Mouse (Mus musculus) E14TG2a.4 (cell line): ENCODE data around the gene Lrrc4c.

Experiments
- CTCF ChIP-seq: conservative IDR thresholded peaks from 2 replicates; pipeline ENCODE4 v1.5.1; 2014; ENCODE audit warnings: low read length
- NANOG ChIP-seq: IDR thresholded peaks from 2 replicates; pipeline ENCODE4 v1.6.1; 2014; ENCODE audit warnings: borderline replicate concordance, low read length, mixed read lengths
- POU5F1 ChIP-seq: IDR thresholded peaks from 2 replicates; pipeline ENCODE4 v1.6.1; 2014; ENCODE audit warnings: low read length, borderline replicate concordance

DNA sequence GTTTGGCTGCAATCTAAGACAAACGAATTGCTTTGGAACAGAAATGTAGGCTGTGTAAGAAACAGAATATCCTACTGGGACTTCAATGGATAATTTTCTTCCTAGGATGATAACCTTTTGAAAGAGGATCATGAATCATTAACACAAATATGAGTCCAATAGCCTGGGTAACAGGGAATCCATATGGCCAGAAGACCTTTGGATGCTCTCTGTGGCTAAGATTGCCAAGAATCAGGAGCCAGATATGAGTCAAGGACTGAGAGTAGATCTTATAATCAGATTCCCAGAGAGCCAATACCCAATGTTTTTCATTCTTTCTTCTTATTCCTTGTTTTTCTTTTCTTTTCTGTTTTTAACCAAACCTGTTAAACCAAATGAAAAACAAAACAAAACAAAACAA lies 93.2 kb downstream of the Lrrc4c start:
- TF ChIP-seq CTCF, result no peak
- TF ChIP-seq NANOG, result no peak
- TF ChIP-seq POU5F1, result no peak
